Mouse (Mus musculus) stomach, postnatal 0 days (tissue): ENCODE measurements at regions not wholly inside any gene's neighbourhood (a gene's known extent, or its start where the extent isn't known, plus 50 kb on each side); places are given as distances from the start of the nearest gene placed in this dataset.

ENCODE experiments used
- CTCF ChIP-seq: IDR thresholded peaks from 2 replicates; pipeline ENCODE4 v1.5.1; 2016; ENCODE audit warnings: antibody characterized with exemption, low read depth, mild to moderate bottlenecking, moderate library complexity
- EP300 ChIP-seq: optimal IDR thresholded peaks from 2 replicates; pipeline ENCODE3; 2016; ENCODE audit warnings: antibody characterized with exemption

DNA sequence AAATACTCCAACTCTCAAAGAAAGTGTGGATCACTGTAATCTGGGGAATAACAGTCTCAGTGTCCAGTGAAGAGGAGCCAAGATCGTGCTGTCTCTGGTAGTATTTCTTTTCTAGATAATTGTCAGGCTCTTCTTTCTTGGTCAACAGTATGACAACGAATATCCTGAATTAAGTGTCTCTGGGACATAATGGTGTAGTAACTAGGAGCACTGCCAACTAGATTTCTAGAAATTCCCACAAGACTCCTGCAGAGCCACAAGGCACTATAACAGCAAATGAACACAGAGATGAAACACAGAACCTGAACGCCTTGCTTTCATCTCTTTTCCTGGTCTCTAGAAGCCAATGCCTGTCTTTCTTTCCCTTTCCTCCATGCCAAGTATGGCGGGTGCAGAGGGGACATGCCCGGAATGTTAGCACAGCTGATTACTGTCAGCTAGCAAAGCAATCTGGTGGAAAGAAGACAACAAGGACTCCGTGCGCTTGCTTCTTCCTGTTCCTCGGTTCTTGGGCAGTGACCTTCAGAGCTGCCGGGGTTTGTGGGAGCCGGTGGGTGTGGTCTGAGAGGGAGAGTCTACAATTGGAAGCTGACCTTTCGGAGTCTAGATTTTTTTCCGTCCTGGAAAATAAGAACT, 122.7 kb upstream of the Adamts9 start:
- TF ChIP-seq CTCF = no peak
- no peak for TF ChIP-seq EP300
